Comparison of ENCODE assay signal across 9 mouse cellular contexts in genomic region chr2:163716448-163716847, GRCm38 (mm10). TPM values are rescaled to one million over a fixed set of nuclear protein-coding genes. Genes with fewer than 3 reads are reported as not detected.
DNase-seq lines count a peak whose midpoint lies in the region; ATAC-seq and TF ChIP-seq lines count a peak whose summit lies in the region.
"Had no signal": no experiment of that assay in that cellular context is flagged by ENCODE, and none has a peak within 500 bp of the region (broad histone marks: within the 10 kb centered on the region; RNA-seq: fewer than 3 reads in every experiment).

No protein-coding gene starts in this region.

- H3K4me1 ChIP-seq in embryonic facial prominence, embryonic 10.5 days, result peaks cover 24% of the 10 kb centered on the region
- H3K4me1 ChIP-seq in midbrain, embryonic 13.5 days (replicated peaks), result peaks cover 29% of the 10 kb centered on the region

- no peak for DNase-seq in left cerebral cortex, adult 2 months (ENCODE audit: extremely low spot score in 1 of 2, low spot score in 2 of 2)
- DNase-seq in left cerebral cortex, adult 11 months (ENCODE audit: low spot score), result no peak
- no peak for DNase-seq in embryonic facial prominence, embryonic 10.5 days (ENCODE audit: low spot score)
- DNase-seq in T-cell, adult 2 months (ENCODE audit: low spot score), result no peak
- DNase-seq in left cerebral cortex, adult 18-20 months (ENCODE audit: low spot score in 2 of 2), result no peak

- 68% methylated on average over 8 of the region's 8 CpGs for WGBS in embryonic facial prominence, embryonic 10.5 days
- 53% methylated on average over 8 of the region's 8 CpGs for WGBS in midbrain, embryonic 13.5 days

- peak overlapping the region; percentile 48; the same call in 1 of the 2 replicates for H3K27ac ChIP-seq in left cerebral cortex, adult 2 months
- H3K27ac ChIP-seq in embryonic facial prominence, embryonic 10.5 days (replicated peaks), result peak overlapping the region; percentile 37; the same call in 1 of the 2 replicates
- H3K27ac ChIP-seq in midbrain, embryonic 13.5 days, result peak overlapping the region; percentile 48
- H3K27ac ChIP-seq: hindbrain, embryonic 12.5 days; liver, embryonic 14.5 days had no signal

- no peaks in the 10 kb centered on the region for H3K27me3 ChIP-seq in embryonic facial prominence, embryonic 10.5 days (replicated peaks; ENCODE audit: low read depth, poor library complexity, severe bottlenecking)
- no peaks in the 10 kb centered on the region for H3K27me3 ChIP-seq in midbrain, embryonic 13.5 days
- H3K27me3 ChIP-seq: hindbrain, embryonic 12.5 days had no signal

- TF ChIP-seq CTCF in left cerebral cortex, adult 2 months (IDR thresholded peaks at IDR 0.05), result no peak

- no peak overlapping the region for H3K4me2 ChIP-seq in midbrain, embryonic 13.5 days (replicated peaks)
- H3K4me2 ChIP-seq: hindbrain, embryonic 12.5 days had no signal

- ATAC-seq in granulocyte monocyte progenitor cell, adult 5-6 weeks (replicated peaks; ENCODE audit: poor library complexity, severe bottlenecking), result peak; percentile 17
- peak; percentile 14; the same call in 1 of the 2 replicates for ATAC-seq in midbrain, embryonic 13.5 days

- no peaks in the 10 kb centered on the region for H3K9me3 ChIP-seq in embryonic facial prominence, embryonic 10.5 days
- H3K9me3 ChIP-seq in midbrain, embryonic 13.5 days, result no peaks in the 10 kb centered on the region
- H3K9me3 ChIP-seq: hindbrain, embryonic 12.5 days had no signal

- intact Hi-C loops in left cerebral cortex, adult 2 months (cut with DNase I), result no loop called here

- H3K4me3 ChIP-seq in left cerebral cortex, adult 2 months, result no peak overlapping the region
- no peak overlapping the region for H3K4me3 ChIP-seq in embryonic facial prominence, embryonic 10.5 days
- no peak overlapping the region for H3K4me3 ChIP-seq in midbrain, embryonic 13.5 days (replicated peaks)
- H3K4me3 ChIP-seq: hindbrain, embryonic 12.5 days had no signal

- H3K9ac ChIP-seq in midbrain, embryonic 13.5 days (replicated peaks), result no peak overlapping the region
- H3K9ac ChIP-seq: hindbrain, embryonic 12.5 days; liver, embryonic 14.5 days had no signal

- H3K36me3 ChIP-seq in embryonic facial prominence, embryonic 10.5 days (replicated peaks), result peaks cover 19% of the 10 kb centered on the region
- H3K36me3 ChIP-seq in midbrain, embryonic 13.5 days, result peaks cover 5% of the 10 kb centered on the region; the same call in 1 of the 2 replicates
- H3K36me3 ChIP-seq: hindbrain, embryonic 12.5 days had no signal

RNA-seq across cellular contexts. Expression of gene Ada, which starts 33.6 kb away (rescaled TPM):
- under 1 TPM; 0.79 to 0.93 TPM for total RNA-seq in left cerebral cortex, adult 2 months (2021)
- polyA plus RNA-seq in embryonic facial prominence, embryonic 10.5 days (2016; fragmentation: Nextera tagmentation; extraction: Ambion mirVana), result 9.7 and 11.1 TPM in 2 replicates
- total RNA-seq in granulocyte monocyte progenitor cell, adult 5-6 weeks (2014; fragmentation: Nextera tagmentation), result 14.7 and 22.8 TPM in 2 replicates
- total RNA-seq in granulocyte monocyte progenitor cell, adult 5-6 weeks (2017), result 17.0 and 19.3 TPM in 2 replicates
- polyA plus RNA-seq in midbrain, embryonic 13.5 days (2015; fragmentation: Nextera tagmentation; extraction: Ambion mirVana), result 3.4 and 4.6 TPM in 2 replicates
- total RNA-seq in left cerebral cortex, adult 18-20 months (2021), result under 1 TPM; 0.70 to 0.80 TPM

RNA-seq across cellular contexts. Expression of gene Pkig, which starts 58.3 kb away (rescaled TPM):
- 100 to 1,000 TPM; 126 to 129 TPM for total RNA-seq in left cerebral cortex, adult 2 months (2021)
- polyA plus RNA-seq in embryonic facial prominence, embryonic 10.5 days (2016; fragmentation: Nextera tagmentation; extraction: Ambion mirVana), result 189 and 194 TPM in 2 replicates
- 89.1 and 89.4 TPM in 2 replicates for total RNA-seq in granulocyte monocyte progenitor cell, adult 5-6 weeks (2014; fragmentation: Nextera tagmentation)
- total RNA-seq in granulocyte monocyte progenitor cell, adult 5-6 weeks (2017), result 52.2 and 65.1 TPM in 2 replicates
- 124 and 126 TPM in 2 replicates for polyA plus RNA-seq in midbrain, embryonic 13.5 days (2015; fragmentation: Nextera tagmentation; extraction: Ambion mirVana)
- total RNA-seq in left cerebral cortex, adult 18-20 months (2021), result 100 to 1,000 TPM; 130 to 132 TPM

Comparison
In these comparisons a context has a peak if more than half of its experiments do, and no peak if none do; other contexts are left out.
1. RNA of gene Ada, which starts 33.6 kb away (total RNA-seq): 14.7 to 22.8 TPM in granulocyte monocyte progenitor cell, adult 5-6 weeks; 0.79 to 0.93 TPM in left cerebral cortex, adult 2 months and 0.70 to 0.80 TPM in left cerebral cortex, adult 18-20 months; every median in the first group is over 4 times any median in the second.
2. Peak in every context shown above with its lines, with median percentiles within 50 percentile points of each other: H3K27ac ChIP-seq.